Mouse (Mus musculus) intestine, embryonic 14.5 days (tissue): Measurements from ENCODE around the gene Ikzf1. TPM values are rescaled to one million over a fixed set of nuclear protein-coding genes. Genes with fewer than 3 reads are reported as not detected.

Experiments used
- ATAC-seq: fragments of 200-750 bp; cut with Nextera tagmentation; replicated peaks from 2 replicates; pipeline ENCODE4 v1.8.0; 2017; ENCODE audit warnings: low read depth, moderate number of reproducible peaks, moderate TSS enrichment, moderate library complexity; ENCODE audit not compliant: low FRiP score, low TSS enrichment
- DNase-seq: peaks from one replicate; pipeline ENCODE4 v3.0.0-alpha.2; 2018; ENCODE audit warnings: low spot score
- H3K27ac ChIP-seq: fragments of 300-500 bp; sonication (generic); 2 replicates; pipeline ENCODE4 v1.5.1; 2014; ENCODE audit warnings: low read depth, mild to moderate bottlenecking, control low read depth
- H3K27me3 ChIP-seq: fragments of 300-500 bp; sonication (generic); replicated peaks from 2 replicates; pipeline ENCODE4 v1.6.1; 2014; ENCODE audit warnings: low read length, control low read depth; ENCODE audit not compliant: control insufficient read depth, insufficient read depth
- H3K36me3 ChIP-seq: fragments of 300-500 bp; sonication (generic); 2 replicates; pipeline ENCODE4 v1.6.1; 2014; ENCODE audit warnings: low read length, control low read depth; ENCODE audit not compliant: control insufficient read depth, insufficient read depth
- H3K4me1 ChIP-seq: fragments of 300-500 bp; sonication (generic); replicated peaks from 2 replicates; pipeline ENCODE4 v1.6.1; 2014; ENCODE audit warnings: low read length, control low read depth, mixed read lengths; ENCODE audit not compliant: control insufficient read depth, insufficient read depth
- H3K4me2 ChIP-seq: fragments of 300-500 bp; sonication (generic); 2 replicates; pipeline ENCODE4 v1.6.1; 2014; ENCODE audit warnings: low read length
- H3K4me3 ChIP-seq: fragments of 300-500 bp; sonication (generic); 2 replicates; pipeline ENCODE4 v1.5.1; 2014; ENCODE audit warnings: low read depth, low read length, control low read depth, mixed read lengths
- H3K9ac ChIP-seq: fragments of 300-500 bp; sonication (generic); 2 replicates; pipeline ENCODE4 v1.6.1; 2014; ENCODE audit warnings: mild to moderate bottlenecking, low read length
- H3K9me3 ChIP-seq: fragments of 300-500 bp; sonication (generic); 2 replicates; pipeline ENCODE4 v1.6.1; 2016; ENCODE audit warnings: low read length, control low read depth; ENCODE audit not compliant: control insufficient read depth
- WGBS: fragments of 180-500 bp; shearing (Covaris S2); extraction: QIAGEN DNeasy Blood & Tissue Kit; methylation state at CpG from one replicate; pipeline ENCODE4 v1.1.7; 2014; 5-methylcytosine and 5-hydroxymethylcytosine counted together
- polyA plus RNA-seq: library from polyadenylated mRNA; unstranded; fragments of >200 nt; fragmentation: Nextera tagmentation; extraction: Ambion mirVana; gene quantifications from 2 replicates; pipeline ENCODE4 v1.2.1, GENCODE M21; 2014

The Ikzf1 gene
- polyA plus RNA-seq, 1 experiment from 2014 or later, result 2.1 TPM

GRCm38 (mm10) chr11:11770691-11771090 is 85.9 kb downstream of the Ikzf1 start:
- Histone ChIP-seq H3K27ac (no peak overlapping the region), H3K9me3 (no peaks in the 10 kb centered on the region), H3K4me2 (no peak overlapping the region), H3K4me1 (no peaks in the 10 kb centered on the region), H3K4me3 (no peak overlapping the region), H3K9ac (no peak overlapping the region), H3K36me3 (no peaks in the 10 kb centered on the region), H3K27me3 (no peaks in the 10 kb centered on the region)
- 76% methylated on average over 3 of the region's 3 CpGs for WGBS
- no peak for ATAC-seq
- DNase-seq, result no peak

- H3K27me3 ChIP-seq, result no peaks in the 10 kb centered on the region
- no peak overlapping the region for H3K4me3 ChIP-seq
- H3K27ac ChIP-seq, result no peak overlapping the region
- WGBS, result 91% methylated on average over 4 of the region's 4 CpGs
- H3K9ac ChIP-seq, result no peak overlapping the region
- no peaks in the 10 kb centered on the region for H3K4me1 ChIP-seq
- no peaks in the 10 kb centered on the region for H3K9me3 ChIP-seq
- no peaks in the 10 kb centered on the region for H3K36me3 ChIP-seq
- no peak overlapping the region for H3K4me2 ChIP-seq
- DNase-seq, result no peak
- ATAC-seq, result no peak
Observed at GRCm38 (mm10) chr11:11772196-11772595, 87.4 kb downstream of the Ikzf1 start.

GRCm38 (mm10) chr11:11774384-11774783 is 89.6 kb downstream of the Ikzf1 start:
- Histone ChIP-seq H3K27ac (no peak overlapping the region), H3K36me3 (no peaks in the 10 kb centered on the region), H3K27me3 (no peaks in the 10 kb centered on the region), H3K4me3 (no peak overlapping the region), H3K9ac (no peak overlapping the region), H3K4me1 (no peaks in the 10 kb centered on the region), H3K4me2 (no peak overlapping the region), H3K9me3 (no peaks in the 10 kb centered on the region)
- no peak for ATAC-seq
- no peak for DNase-seq
- WGBS, result 93% methylated on average over 4 of the region's 4 CpGs

- WGBS, result 86% methylated on average over 5 of the region's 5 CpGs
- H3K4me2 ChIP-seq, result no peak overlapping the region
- H3K9ac ChIP-seq, result no peak overlapping the region
- DNase-seq, result no peak
- no peak overlapping the region for H3K27ac ChIP-seq
- H3K27me3 ChIP-seq, result no peaks in the 10 kb centered on the region
- H3K36me3 ChIP-seq, result no peaks in the 10 kb centered on the region
- ATAC-seq, result no peak
- H3K4me3 ChIP-seq, result no peak overlapping the region
- no peaks in the 10 kb centered on the region for H3K9me3 ChIP-seq
- no peaks in the 10 kb centered on the region for H3K4me1 ChIP-seq
Observed at GRCm38 (mm10) chr11:11774893-11775292, 90.1 kb downstream of the Ikzf1 start.

- Histone ChIP-seq H3K4me3 (no peak overlapping the region), H3K27ac (no peak overlapping the region), H3K9me3 (no peaks in the 10 kb centered on the region), H3K4me2 (no peak overlapping the region), H3K36me3 (no peaks in the 10 kb centered on the region), H3K4me1 (no peaks in the 10 kb centered on the region), H3K9ac (no peak overlapping the region), H3K27me3 (no peaks in the 10 kb centered on the region)
- ATAC-seq (no peak), DNase-seq (no peak)
- WGBS, result 70% methylated on average over 4 of the region's 4 CpGs
Observed at GRCm38 (mm10) chr11:11776071-11776821, 91.4 kb downstream of the Ikzf1 start.

- Histone ChIP-seq H3K4me3 (no peak overlapping the region), H3K4me2 (no peak overlapping the region), H3K27me3 (no peaks in the 10 kb centered on the region), H3K36me3 (no peaks in the 10 kb centered on the region), H3K4me1 (no peaks in the 10 kb centered on the region), H3K27ac (no peak overlapping the region), H3K9me3 (no peaks in the 10 kb centered on the region), H3K9ac (no peak overlapping the region)
- 85% methylated on average over 7 of the region's 7 CpGs for WGBS
- ATAC-seq (no peak), DNase-seq (no peak)
Observed at GRCm38 (mm10) chr11:11776822-11777174, 92.0 kb downstream of the Ikzf1 start.

- DNase-seq (no peak), ATAC-seq (no peak)
- WGBS, result 61% methylated on average over 3 of the region's 3 CpGs
- no peak overlapping the region for H3K27ac ChIP-seq
- no peaks in the 10 kb centered on the region for H3K36me3 ChIP-seq
- H3K4me3 ChIP-seq, result no peak overlapping the region
- H3K27me3 ChIP-seq, result no peaks in the 10 kb centered on the region
- H3K9ac ChIP-seq, result no peak overlapping the region
- H3K4me1 ChIP-seq, result no peaks in the 10 kb centered on the region
- H3K9me3 ChIP-seq, result no peaks in the 10 kb centered on the region
- no peak overlapping the region for H3K4me2 ChIP-seq
Observed at GRCm38 (mm10) chr11:11777246-11777645, 92.4 kb downstream of the Ikzf1 start.

- no peak overlapping the region for H3K4me3 ChIP-seq
- no peaks in the 10 kb centered on the region for H3K36me3 ChIP-seq
- H3K27ac ChIP-seq, result no peak overlapping the region
- no peaks in the 10 kb centered on the region for H3K4me1 ChIP-seq
- no peak overlapping the region for H3K4me2 ChIP-seq
- 81% methylated on average over 2 of the region's 2 CpGs for WGBS
- DNase-seq, result no peak
- no peaks in the 10 kb centered on the region for H3K9me3 ChIP-seq
- no peak overlapping the region for H3K9ac ChIP-seq
- no peaks in the 10 kb centered on the region for H3K27me3 ChIP-seq
- ATAC-seq, result no peak
Observed at GRCm38 (mm10) chr11:11777796-11778195, 93.0 kb downstream of the Ikzf1 start.

- H3K27me3 ChIP-seq, result no peaks in the 10 kb centered on the region
- no peaks in the 10 kb centered on the region for H3K9me3 ChIP-seq
- no peak overlapping the region for H3K4me2 ChIP-seq
- WGBS, result 92% methylated on average over 6 of the region's 6 CpGs
- DNase-seq, result no peak
- H3K27ac ChIP-seq, result no peak overlapping the region
- no peak overlapping the region for H3K4me3 ChIP-seq
- H3K9ac ChIP-seq, result no peak overlapping the region
- no peaks in the 10 kb centered on the region for H3K4me1 ChIP-seq
- no peak for ATAC-seq
- H3K36me3 ChIP-seq, result no peaks in the 10 kb centered on the region
Observed at GRCm38 (mm10) chr11:11778345-11778744, 93.5 kb downstream of the Ikzf1 start.
